Mouse (Mus musculus): Measurements from ENCODE around the gene Dapl1.

The Dapl1 gene

DNA sequence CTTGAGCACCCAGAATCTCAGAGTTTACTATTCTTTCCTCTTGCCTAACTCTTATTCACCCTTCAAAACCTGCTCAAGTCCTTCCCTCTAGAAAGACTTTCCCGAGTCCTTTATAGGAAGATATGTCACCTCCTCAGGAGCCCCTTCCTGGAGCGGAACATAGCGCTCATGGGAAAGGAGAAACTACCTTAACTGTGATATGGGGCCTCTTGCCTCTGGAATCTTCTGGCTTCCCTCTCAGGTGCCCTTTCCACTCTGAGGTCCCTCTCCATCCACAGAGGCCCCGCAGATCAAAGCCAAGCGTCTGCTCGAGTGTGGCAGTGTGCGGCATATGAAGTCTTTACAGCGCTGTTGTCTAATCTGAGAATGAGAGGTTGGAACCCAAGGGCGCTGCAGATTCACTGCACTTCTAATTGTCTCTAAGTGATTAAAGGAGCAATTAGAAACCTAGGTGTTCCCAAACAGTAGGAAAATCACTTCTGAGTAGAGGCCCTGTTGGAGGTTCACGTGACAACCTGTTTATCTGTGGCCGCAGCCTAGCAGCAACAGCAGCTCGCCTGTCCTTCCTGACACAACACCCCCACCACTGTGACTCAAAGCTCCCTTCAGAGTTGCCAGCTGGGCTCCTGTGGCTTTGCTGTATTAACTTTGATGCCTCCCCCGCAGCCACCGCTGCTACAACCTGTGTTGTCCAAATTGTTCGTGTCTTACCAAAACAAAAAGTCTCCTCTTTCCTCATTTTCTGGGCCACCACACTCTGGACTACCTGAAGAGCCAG is 49.7 kb downstream of the Dapl1 start:
- in situ Hi-C loops (cut with MboI, MseI), result no loop called here

DNA sequence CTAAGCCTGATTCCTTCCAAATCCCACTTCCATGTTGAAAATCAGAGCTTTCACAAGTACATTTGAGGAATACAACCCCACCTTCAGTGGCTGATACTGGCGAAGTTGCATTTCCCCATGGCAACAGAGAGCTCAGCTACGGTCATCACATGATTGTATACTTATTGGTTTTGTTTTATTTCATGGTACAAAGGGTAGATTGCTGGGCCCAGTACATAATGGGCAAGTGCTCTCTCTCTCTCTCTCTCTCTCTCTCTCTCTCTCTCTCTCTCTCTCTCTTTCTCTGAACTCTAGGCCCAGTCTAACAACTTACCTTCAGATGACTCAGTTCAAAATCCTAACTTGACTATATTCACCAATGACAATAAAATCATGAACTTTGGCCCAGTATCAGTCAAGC is 52.5 kb downstream of the Dapl1 start:
- in situ Hi-C loops (cut with MboI, MseI), result no loop called here

DNA sequence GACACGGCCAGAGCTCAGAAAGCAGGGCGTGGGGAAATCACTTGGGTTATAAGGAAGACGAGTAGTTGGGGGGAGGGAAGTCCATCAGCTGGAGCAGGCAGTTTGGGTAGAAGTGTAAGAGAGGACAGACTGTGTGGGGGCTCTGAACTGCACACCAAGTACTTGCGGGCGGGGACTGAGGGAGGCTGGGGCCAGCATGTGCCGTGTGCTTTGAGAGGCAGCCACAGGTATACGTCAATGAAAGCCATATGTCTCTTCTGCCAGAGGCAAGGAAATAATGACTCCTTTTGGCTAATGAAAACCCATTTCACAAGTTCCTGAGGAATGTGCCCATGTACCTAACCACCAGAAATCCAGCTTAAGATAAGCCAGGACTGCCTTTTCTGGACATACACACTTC is 53.6 kb downstream of the Dapl1 start:
- in situ Hi-C loops (cut with MboI, MseI), result no loop called here

DNA sequence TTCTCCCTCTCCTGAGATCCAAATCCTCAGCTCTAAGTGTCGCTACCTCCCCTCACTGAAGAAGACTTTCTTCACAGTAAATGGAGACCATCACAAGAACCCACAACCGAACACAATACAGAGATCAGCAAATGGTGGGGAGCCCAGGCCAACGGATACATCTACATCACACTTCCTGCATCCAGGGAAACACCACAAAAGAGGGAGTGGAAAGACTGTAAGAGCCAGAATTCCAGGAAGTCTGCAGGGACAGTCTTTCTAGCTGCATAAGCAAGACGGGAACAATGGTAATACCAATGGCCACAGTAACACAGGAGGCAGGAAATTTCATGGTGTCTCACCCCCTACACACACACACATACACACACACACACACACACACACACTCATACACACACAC is 55.3 kb downstream of the Dapl1 start:
- in situ Hi-C loops (cut with MboI, MseI), result loop anchor here (5.0 to 10.0 kb wide), 2 partner anchors 198 to 315 kb away; no protein-coding TSS in a partner anchor

DNA sequence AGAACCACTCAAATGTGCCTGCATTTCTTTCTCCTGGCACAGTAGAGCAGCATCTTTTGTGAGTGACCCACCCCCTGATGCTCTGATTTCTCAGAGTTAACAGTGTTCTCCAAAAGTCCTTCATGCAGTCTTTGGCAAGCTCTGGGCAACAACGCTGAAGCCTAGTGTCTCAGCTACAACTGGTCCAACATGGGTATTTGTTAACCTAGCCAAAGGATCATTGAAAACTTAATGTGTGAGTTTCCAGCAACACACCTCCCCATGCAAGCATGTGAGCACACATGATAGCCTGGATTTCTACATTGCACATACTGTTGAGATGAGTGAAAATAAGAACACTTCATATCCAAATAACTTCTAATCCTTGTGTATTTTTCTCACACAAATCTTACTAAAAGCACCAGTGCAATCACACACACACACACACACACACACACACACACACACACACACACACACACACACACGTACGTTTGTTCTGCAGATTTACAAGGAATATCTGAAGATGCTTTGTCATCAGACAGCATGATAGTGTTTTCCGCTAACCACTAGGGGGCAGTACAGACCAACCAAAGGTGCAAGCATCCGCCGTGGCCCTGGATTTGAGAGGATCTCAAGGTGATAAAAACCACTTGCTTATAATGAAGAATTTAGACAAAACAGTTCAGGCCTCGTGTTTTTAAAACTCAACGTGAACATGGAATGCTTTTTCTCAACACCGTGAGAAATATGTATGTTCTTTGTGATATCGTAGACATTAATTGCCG is 56.9 kb downstream of the Dapl1 start:
- in situ Hi-C loops (cut with MboI, MseI), result loop anchor here (5.0 to 10.0 kb wide), 2 partner anchors 196 to 313 kb away; no protein-coding TSS in a partner anchor

DNA sequence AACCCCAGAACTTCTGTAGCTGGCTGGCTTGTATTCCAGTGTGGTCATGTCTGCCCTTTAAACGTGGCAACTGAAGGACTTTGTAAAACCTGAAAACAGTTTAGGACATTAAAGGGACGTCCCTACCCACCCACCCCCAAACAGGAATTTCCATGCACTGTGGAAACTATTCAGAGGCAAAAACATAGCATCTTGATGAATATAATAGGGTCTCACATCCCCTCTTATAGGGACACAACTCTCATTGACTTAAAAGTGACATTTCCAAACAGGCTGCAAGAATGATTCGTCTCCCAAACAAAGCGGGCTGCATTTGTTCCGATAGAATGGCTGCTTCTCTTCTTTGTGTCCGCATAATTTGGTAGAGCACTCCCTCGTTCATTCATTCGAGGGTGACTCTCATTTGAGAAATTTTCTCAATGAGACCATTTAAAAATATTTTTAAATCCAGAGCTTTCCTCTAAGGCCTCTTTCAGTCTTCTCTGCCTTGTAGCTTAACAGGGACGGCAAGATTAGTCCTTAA is 59.2 kb downstream of the Dapl1 start:
- in situ Hi-C loops (cut with MboI, MseI), result loop anchor here (5.0 to 10.0 kb wide), 2 partner anchors 194 to 311 kb away; no protein-coding TSS in a partner anchor

DNA sequence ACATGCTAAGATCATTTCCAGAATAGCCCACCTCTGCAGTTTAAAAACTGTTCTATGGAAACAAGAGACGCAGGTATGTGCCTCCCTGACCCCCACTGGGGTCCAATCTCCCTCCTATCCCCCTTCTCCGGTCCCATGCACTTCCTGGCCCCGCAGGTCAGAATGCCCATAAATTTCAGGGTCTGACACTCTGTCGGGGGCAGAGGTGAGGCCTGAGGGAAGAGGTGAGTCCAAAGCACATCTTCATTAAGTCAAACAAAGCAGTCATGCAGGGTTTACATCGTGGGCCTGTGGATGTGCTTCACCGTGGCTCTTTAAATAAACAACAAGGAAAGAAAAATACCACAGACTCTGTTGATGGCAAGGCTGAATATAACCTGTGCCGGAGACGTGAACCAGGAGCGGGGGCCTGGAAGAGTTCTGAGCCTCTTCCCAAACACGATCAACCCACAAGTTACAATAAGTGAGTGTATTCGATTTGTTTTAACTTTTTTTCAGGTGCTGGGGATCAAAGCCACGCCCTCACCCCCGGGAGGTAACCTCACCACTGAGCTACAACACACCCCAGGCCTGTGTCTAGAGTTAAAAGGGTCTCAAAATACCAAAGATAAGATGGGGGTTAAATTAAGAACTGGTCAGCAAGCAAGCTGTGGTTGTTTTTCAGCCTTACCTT is 59.9 kb downstream of the Dapl1 start:
- in situ Hi-C loops (cut with MboI, MseI), result loop anchor here (5.0 to 10.0 kb wide), 2 partner anchors 193 to 310 kb away; no protein-coding TSS in a partner anchor

DNA sequence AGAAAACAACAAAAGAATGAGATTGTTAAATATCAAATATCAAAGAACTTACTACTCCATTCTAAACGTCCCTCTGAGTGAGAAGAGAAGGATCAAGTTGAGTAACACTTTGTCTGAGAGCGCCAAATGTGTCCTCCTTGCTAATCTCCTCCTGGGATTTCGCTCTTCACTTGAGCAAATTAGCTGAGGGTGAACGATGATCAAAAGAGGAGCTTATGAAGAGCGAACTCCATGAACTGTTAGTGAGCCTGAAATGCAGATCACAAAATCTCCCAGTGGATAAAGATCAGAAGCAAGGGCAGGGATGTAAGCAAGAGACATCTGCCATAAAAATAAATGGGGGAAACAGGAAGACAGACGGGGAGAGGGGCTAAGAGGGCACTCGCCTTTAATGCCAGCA is 60.5 kb downstream of the Dapl1 start:
- in situ Hi-C loops (cut with MboI, MseI), result loop anchor here (10.0 kb wide), 1 partner anchor 310 kb away; no protein-coding TSS in a partner anchor

DNA sequence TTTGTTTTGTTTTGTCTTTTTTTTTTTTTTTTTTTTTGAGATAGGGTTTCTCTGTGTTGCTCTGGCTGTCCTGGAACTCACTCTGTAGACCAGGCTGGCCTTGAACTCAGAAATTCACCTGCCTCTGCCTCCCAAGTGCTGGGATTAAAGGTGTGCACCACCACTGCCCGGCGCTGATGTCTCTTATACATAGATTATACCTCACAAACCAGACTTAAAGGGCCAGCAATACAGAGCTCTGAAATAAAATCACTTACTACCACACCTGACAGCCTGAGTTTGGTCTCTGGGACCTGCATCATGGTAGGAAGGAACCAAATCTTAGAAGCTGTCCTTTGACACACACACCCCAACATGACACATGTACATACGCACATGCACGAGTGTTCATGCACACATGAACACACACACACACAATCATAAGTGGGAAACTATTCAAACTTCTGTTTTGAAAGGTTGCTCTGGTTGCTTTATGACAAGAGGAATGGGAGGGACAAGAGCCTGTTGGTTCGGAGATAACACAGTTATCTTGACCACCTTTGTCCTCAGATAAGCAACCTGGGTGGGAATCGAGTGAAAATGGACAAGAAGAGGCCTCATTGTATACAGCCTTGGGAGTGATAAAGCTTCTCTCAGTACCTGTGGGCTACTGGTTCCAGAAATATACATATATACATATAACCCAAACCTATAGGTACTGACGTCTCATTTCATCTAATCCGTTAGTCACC is 63.1 kb downstream of the Dapl1 start:
- in situ Hi-C loops (cut with MboI, MseI), result loop anchor here (10.0 kb wide), 1 partner anchor 307 kb away; no protein-coding TSS in a partner anchor

DNA sequence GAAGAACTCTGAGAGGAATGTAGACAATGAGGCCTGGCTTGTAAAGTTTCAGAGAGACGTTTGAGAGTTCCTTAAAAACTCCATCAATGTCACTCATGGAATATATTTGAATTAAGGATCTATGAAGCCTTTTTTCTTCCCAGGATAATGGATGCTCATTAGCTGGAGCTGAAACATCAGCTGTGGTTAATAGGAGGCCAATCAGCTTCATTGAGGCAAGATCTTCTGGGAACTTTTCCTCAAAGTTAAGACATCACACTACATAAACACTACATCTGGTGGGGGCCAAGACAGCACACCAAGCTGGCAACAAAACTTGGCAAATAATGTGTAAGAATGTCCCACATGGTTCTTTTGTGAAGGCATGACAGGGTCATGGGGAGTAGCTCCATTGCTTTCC is 68.3 kb downstream of the Dapl1 start:
- in situ Hi-C loops (cut with MboI, MseI), result no loop called here

DNA sequence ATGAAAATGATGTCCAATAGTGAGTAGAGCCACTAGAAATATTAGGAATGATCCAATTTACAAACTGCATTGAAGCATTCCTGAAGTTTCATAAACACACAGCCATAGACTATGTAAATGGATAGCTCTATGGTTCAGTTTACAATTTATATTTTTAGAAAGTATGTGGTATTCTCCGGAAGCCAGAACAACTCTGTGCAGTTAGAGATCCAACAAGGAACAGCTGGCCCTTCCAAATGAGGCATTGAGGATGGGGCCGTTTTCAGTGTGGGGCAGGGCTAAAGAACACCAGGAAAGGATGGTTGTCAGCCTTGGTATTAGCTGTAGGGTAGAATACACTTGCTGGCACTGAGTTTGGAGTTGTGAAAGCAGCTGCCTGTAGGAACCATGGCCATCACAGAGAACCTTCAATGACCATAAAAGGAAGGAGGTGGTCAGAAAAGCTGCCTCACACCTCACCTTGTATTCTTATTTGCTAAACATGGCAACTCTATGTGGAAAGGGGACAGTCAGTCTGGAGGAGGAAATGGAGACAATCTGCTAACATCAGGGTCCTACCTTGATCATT is 70.0 kb downstream of the Dapl1 start:
- in situ Hi-C loops (cut with MboI, MseI), result no loop called here

All from T-helper 1 cell (primary cell).